Mouse (Mus musculus): ENCODE measurements at regions not wholly inside any gene's neighbourhood (a gene's known extent, or its start where the extent isn't known, plus 50 kb on each side); places are given as distances from the start of the nearest gene placed in this dataset.

DNA sequence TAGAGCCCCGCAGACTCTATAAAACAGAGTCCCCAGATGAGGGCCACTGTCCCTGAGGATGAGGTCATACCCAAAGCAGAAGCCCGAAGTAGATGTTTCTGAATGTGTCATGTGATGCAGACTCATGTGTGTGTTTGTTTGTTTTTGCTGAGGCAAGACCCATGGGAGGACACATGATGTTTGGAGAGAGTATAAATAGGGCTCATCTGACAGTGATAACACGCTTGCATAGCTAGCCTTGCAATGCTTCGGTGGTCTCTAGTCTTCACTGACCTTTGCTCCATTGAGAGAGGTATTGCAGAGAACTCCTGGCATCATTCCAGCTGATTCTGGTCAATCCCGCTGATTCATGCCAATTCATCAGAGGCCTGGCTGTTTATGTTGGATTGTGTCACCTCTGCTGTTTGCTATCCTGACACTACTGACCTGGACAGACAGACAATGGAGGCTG lies 368.1 kb downstream of the Phkb start:
- no peak for TF ChIP-seq POLR2A (IDR thresholded peaks at IDR 0.05; ENCODE audit: borderline replicate concordance, extremely low read depth, low read depth, low read length)
- TF ChIP-seq CTCF (IDR thresholded peaks at IDR 0.05; ENCODE audit: insufficient read depth, low read length) = no peak
- no peak overlapping the region for H3K4me3 ChIP-seq (replicated peaks; ENCODE audit: extremely low read depth, low read depth, low read length)
- no peak for DNase-seq
- whole genome bisulfite sequencing = 41% methylated on average over 5 of the region's 5 CpGs
- H3K4me1 ChIP-seq (ENCODE audit: control insufficient read depth, insufficient read depth, low read length) = peaks cover 4% of the 10 kb centered on the region

DNA sequence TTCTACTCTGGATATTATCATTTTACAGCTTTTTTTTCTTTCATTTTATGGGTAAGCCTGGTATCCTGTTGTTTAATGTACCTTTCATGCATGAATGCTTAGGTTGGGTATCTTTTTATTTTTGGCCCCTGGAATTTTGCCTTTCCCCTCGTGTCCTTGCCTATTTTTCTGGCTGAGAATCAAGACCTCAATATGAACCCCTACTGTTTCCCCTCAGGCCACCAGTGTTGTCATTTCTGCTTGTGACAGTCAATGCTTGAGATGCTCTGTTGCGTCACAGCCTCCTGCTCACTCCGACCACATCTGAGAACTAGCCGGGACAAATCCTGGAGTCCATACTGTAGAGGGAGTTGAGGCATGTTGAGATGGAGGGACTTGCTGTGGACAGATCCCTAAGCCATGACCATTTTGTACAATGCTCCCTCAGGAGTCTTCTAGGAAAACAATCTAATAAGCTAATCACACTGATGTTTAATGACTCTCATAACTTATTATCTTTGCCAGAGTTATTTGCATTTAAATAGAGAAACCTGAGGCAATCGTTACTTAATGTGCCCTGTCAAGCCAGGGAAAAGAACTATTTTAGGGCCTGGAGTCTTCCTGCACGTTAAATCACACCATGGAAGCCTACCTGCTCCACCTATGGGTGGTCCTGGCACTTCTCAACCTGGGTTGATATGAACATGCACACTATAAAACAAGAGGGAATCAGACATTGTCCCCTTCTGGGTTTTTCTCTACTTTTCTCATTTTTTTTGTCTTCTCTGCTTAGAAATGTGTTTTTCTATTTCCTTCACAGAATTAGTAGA lies 363.9 kb downstream of the Phkb start:
- WGBS = 48% methylated on average over 6 of the region's 6 CpGs
- no peak for DNase-seq
- Histone ChIP-seq H3K4me1 (ENCODE audit: control insufficient read depth, insufficient read depth, low read length) (peaks cover 9% of the 10 kb centered on the region), H3K4me3 (replicated peaks; ENCODE audit: extremely low read depth, low read depth, low read length) (no peak overlapping the region)
- TF ChIP-seq CTCF (IDR thresholded peaks at IDR 0.05; ENCODE audit: insufficient read depth, low read length) (no peak), POLR2A (IDR thresholded peaks at IDR 0.05; ENCODE audit: borderline replicate concordance, extremely low read depth, low read depth, low read length) (no peak)

DNA sequence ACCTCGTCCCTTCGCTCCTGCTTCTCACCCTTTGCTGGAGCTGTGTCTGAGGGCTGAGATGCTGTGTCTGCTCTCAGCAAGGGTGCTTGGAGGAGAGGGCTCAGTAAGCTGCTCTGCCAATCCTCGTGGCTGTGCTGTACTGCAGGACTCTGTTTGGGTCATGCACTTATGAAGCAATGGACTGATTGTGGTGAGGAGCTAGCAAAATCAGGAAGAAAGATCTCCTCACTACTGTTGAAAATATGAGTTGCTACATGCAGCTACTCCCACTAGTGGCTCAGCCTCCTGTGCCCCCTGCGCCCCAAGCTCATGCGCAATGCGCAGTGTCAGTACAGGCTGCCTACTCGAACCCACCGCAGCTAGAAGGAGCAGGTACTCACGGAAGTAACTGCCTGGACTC lies 362.3 kb downstream of the Phkb start:
- DNase-seq = no peak
- 64% methylated on average over 9 of the region's 9 CpGs for WGBS
- Histone ChIP-seq H3K4me1 (ENCODE audit: control insufficient read depth, insufficient read depth, low read length) (peaks cover 9% of the 10 kb centered on the region), H3K4me3 (replicated peaks; ENCODE audit: extremely low read depth, low read depth, low read length) (no peak overlapping the region)
- TF ChIP-seq CTCF (IDR thresholded peaks at IDR 0.05; ENCODE audit: insufficient read depth, low read length) (no peak), POLR2A (IDR thresholded peaks at IDR 0.05; ENCODE audit: borderline replicate concordance, extremely low read depth, low read depth, low read length) (no peak)

DNA sequence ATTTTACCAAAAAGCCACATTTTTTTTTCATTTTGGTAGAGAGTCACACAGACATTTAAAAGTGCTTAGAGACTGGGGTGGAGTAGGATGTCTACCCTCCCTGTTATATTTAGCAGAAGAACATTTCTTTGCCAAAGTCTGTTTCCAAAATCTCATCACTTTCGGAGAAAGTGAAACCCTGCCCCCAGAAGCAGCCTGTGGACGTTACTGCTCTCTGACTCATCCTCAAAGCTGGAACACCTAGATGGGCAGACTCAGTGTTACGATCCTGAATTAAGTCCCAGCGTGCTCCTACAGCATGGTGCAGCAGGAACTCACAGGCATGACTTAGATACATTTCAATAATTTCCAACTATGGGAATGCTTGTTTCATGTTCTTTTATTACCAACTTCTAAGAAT lies 361.1 kb downstream of the Phkb start:
- Histone ChIP-seq H3K4me3 (replicated peaks; ENCODE audit: extremely low read depth, low read depth, low read length) (no peak overlapping the region), H3K4me1 (ENCODE audit: control insufficient read depth, insufficient read depth, low read length) (peaks cover 9% of the 10 kb centered on the region)
- TF ChIP-seq CTCF (IDR thresholded peaks at IDR 0.05; ENCODE audit: insufficient read depth, low read length) = no peak
- TF ChIP-seq POLR2A (IDR thresholded peaks at IDR 0.05; ENCODE audit: borderline replicate concordance, extremely low read depth, low read depth, low read length) = no peak
- WGBS = 71% methylated on average over 4 of the region's 4 CpGs
- DNase-seq = no peak

DNA sequence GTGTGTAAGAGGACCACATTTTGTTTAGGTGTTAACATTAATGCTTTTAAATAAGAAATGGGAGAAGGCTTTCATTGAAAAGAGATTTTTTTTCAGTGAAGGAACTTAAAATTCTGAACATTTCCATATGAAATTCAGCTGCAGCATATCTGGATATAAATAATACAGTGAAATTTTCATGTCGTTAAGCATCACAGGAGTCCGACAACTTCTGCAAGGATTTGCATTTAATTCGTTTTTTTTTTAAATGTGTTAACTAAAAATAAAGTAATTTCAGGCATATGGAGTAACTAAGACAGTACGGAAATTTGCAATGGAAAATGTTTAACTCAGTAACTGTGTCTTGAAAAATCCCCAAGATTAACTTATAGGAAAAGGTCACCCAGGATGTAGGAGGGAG lies 351.5 kb downstream of the Phkb start:
- Histone ChIP-seq H3K4me1 (ENCODE audit: control insufficient read depth, insufficient read depth, low read length) (no peaks in the 10 kb centered on the region), H3K4me3 (replicated peaks; ENCODE audit: extremely low read depth, low read depth, low read length) (no peak overlapping the region)
- no peak for TF ChIP-seq CTCF (IDR thresholded peaks at IDR 0.05; ENCODE audit: insufficient read depth, low read length)
- no peak for TF ChIP-seq POLR2A (IDR thresholded peaks at IDR 0.05; ENCODE audit: borderline replicate concordance, extremely low read depth, low read depth, low read length)
- 84% methylated on average over 4 of the region's 4 CpGs for WGBS
- no peak for DNase-seq

DNA sequence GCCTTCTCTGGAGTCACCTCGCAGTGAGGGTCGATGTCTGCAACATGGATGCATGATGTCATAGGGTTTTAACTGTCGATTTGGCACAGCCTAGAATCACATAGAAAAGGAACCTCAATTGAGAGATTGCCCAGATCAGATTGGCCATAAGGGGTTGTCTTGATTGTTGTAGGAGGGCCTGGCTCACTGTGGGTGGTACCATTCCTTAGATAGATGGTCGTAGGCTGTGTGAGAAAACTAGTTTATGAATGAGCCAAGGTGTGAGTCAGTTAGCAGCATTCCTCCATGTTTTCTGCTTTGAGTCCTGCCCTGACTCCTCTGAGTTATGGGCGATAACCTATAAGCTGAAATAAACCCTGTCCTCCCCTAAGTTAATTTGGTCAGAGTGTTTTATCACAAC lies 343.9 kb downstream of the Phkb start:
- TF ChIP-seq CTCF (IDR thresholded peaks at IDR 0.05; ENCODE audit: insufficient read depth, low read length) = no peak
- no peak for TF ChIP-seq POLR2A (IDR thresholded peaks at IDR 0.05; ENCODE audit: borderline replicate concordance, extremely low read depth, low read depth, low read length)
- Histone ChIP-seq H3K4me3 (replicated peaks; ENCODE audit: extremely low read depth, low read depth, low read length) (no peak overlapping the region), H3K4me1 (ENCODE audit: control insufficient read depth, insufficient read depth, low read length) (no peaks in the 10 kb centered on the region)
- no peak for DNase-seq
- WGBS = 84% methylated on average over 5 of the region's 5 CpGs

DNA sequence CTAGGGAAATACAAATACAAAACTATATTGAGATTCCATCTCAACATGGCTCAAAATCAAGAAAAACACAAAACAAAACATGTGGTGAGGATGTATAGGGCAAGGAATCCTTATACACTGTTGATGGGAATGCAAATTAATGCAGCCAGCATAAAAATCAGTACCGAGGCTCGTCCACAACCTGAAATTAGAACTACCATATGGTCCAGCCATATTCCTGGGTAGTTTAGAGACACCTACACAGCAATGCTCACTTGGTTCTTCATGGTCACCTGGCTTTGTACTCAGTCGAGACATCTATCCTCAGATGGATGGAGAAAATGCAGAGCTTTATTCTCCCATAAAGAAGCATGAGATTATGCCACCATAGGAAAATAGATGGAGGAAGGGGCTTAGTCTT lies 340.0 kb downstream of the Phkb start:
- no peak for DNase-seq
- TF ChIP-seq POLR2A (IDR thresholded peaks at IDR 0.05; ENCODE audit: borderline replicate concordance, extremely low read depth, low read depth, low read length) = no peak
- TF ChIP-seq CTCF (IDR thresholded peaks at IDR 0.05; ENCODE audit: insufficient read depth, low read length) = no peak
- Histone ChIP-seq H3K4me3 (replicated peaks; ENCODE audit: extremely low read depth, low read depth, low read length) (no peak overlapping the region), H3K4me1 (ENCODE audit: control insufficient read depth, insufficient read depth, low read length) (no peaks in the 10 kb centered on the region)
- 76% methylated on average over 3 of the region's 3 CpGs for WGBS

DNA sequence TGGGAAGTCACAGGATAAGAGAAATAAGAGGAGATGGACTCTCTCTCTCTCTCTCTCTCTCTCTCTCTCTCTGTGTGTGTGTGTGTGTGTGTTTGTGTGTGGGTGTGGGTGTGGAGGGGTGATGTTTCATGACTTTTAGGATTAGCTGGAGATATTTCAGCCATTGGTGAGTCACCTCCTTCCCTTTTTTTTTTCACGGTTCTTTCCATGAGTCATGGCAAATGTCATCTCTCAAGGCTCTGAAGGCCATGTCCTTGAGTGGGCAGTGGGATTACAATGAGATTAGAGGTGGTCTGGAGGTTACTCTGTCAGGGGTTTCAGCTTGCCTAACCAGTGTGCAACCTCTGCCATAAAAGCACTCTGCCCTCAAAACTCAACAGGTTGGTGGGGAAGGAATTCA lies 329.3 kb downstream of the Phkb start:
- WGBS = 64% methylated on average over 1 of the region's 1 CpGs
- TF ChIP-seq POLR2A (IDR thresholded peaks at IDR 0.05; ENCODE audit: borderline replicate concordance, extremely low read depth, low read depth, low read length) (no peak), CTCF (IDR thresholded peaks at IDR 0.05; ENCODE audit: insufficient read depth, low read length) (no peak)
- H3K4me1 ChIP-seq (ENCODE audit: control insufficient read depth, insufficient read depth, low read length) = no peaks in the 10 kb centered on the region
- H3K4me3 ChIP-seq (replicated peaks; ENCODE audit: extremely low read depth, low read depth, low read length) = no peak overlapping the region
- no peak for DNase-seq

DNA sequence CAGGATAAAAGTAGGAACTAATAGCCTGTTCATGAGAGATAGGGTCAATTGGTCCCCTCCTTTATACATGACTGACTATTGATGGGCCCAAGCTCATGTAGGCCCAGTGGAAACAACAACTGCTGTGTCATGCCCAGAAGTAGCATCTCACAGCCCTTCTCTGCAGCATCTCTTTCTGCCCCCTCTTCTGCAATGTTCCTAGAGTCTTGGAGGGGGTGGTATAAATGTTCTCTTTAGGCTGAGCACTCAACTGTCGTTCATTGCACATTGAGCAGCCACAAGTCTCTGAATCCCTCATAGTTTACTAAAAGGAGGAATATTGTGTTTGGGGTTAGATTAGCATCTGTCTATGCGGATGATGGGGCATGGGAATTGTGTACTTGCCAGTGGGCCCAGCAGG lies 324.1 kb downstream of the Phkb start:
- TF ChIP-seq CTCF (IDR thresholded peaks at IDR 0.05; ENCODE audit: insufficient read depth, low read length) (no peak), POLR2A (IDR thresholded peaks at IDR 0.05; ENCODE audit: borderline replicate concordance, extremely low read depth, low read depth, low read length) (no peak)
- DNase-seq = no peak
- Histone ChIP-seq H3K4me1 (ENCODE audit: control insufficient read depth, insufficient read depth, low read length) (no peaks in the 10 kb centered on the region), H3K4me3 (replicated peaks; ENCODE audit: extremely low read depth, low read depth, low read length) (no peak overlapping the region)
- 71% methylated on average over 2 of the region's 2 CpGs for WGBS

DNA sequence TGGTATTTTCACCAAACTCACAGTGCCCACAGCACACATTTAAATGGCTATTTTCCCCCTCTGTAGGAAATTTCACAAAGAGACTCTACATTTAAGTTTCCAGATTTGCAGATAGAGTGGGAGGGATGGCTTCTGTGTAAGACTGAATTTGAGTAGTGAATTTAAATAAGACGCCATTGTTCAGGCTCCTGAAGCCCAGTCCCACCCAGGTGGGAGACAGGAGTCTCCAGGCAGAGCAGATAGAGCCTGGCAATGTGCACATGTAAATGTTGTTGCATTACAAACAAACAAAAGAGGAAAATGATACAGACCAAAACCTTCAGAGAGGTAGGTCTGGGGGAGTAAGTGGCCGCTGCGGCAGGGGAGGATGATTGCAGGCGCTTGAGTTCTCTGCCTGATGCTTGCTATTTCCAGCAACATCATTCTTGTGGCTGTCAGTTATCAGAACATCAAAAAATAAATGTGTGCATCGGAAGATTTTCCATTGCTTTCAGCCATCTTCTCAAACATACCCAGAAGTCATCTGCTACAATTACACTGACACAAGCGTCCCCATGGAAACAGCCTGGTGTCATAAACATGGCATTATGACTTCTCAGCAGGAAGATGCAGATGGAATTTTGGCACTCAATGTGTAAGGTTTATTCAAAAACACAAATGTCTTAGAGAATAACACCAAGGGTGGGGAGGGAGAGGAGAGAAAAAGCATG lies 318.5 kb downstream of the Phkb start:
- TF ChIP-seq CTCF (IDR thresholded peaks at IDR 0.05; ENCODE audit: insufficient read depth, low read length) = no peak
- TF ChIP-seq POLR2A (IDR thresholded peaks at IDR 0.05; ENCODE audit: borderline replicate concordance, extremely low read depth, low read depth, low read length) = no peak
- 89% methylated on average over 6 of the region's 6 CpGs for WGBS

More for the DNA sequence above, 318.5 kb downstream of the Phkb start:
- Histone ChIP-seq H3K4me3 (replicated peaks; ENCODE audit: extremely low read depth, low read depth, low read length) (no peak overlapping the region), H3K4me1 (ENCODE audit: control insufficient read depth, insufficient read depth, low read length) (no peaks in the 10 kb centered on the region)
- no peak for DNase-seq
